In genomic region chr8:84933767-84934559, GRCm38 (mm10) we compare ENCODE assay signal across 17 mouse cellular contexts. TPM values are rescaled to one million over a fixed set of nuclear protein-coding genes. Genes with fewer than 3 reads are reported as not detected.
DNase-seq lines count a peak whose midpoint lies in the region; ATAC-seq lines count a peak whose summit lies in the region.
"Had no signal": no experiment of that assay in that cellular context is flagged by ENCODE, and none has a peak within 500 bp of the region (broad histone marks: within the 10 kb centered on the region; RNA-seq: fewer than 3 reads in every experiment).

No protein-coding gene starts in this region.

- H3K27ac ChIP-seq in neural tube, embryonic 11.5 days (ENCODE audit: low read depth, low read length), result no peak overlapping the region
- H3K27ac ChIP-seq in hindbrain, embryonic 16.5 days (ENCODE audit: low read depth, low read length), result no peak overlapping the region
- no peak overlapping the region for H3K27ac ChIP-seq in neural tube, embryonic 14.5 days (ENCODE audit: low read depth, low read length)

- peaks cover 16% of the 10 kb centered on the region for H3K4me1 ChIP-seq in neural tube, embryonic 11.5 days (ENCODE audit: control insufficient read depth, insufficient read depth, low read length)
- peaks cover 26% of the 10 kb centered on the region for H3K4me1 ChIP-seq in hindbrain, embryonic 16.5 days (ENCODE audit: control insufficient read depth, insufficient read depth, low read depth, low read length)
- peaks cover 24% of the 10 kb centered on the region for H3K4me1 ChIP-seq in neural tube, embryonic 14.5 days (ENCODE audit: control insufficient read depth, insufficient read depth, low read length)

- intact Hi-C loops in heart, postnatal 25 days (cut with DNase I), result no loop called here

- H3K36me3 ChIP-seq in neural tube, embryonic 11.5 days (ENCODE audit: control insufficient read depth, insufficient read depth, low read length), result no peaks in the 10 kb centered on the region
- H3K36me3 ChIP-seq in hindbrain, embryonic 16.5 days (ENCODE audit: control insufficient read depth, insufficient read depth, low read length), result peaks cover 6% of the 10 kb centered on the region; the same call in 1 of the 2 replicates
- peaks cover 9% of the 10 kb centered on the region; the same call in 1 of the 2 replicates for H3K36me3 ChIP-seq in neural tube, embryonic 14.5 days (ENCODE audit: control insufficient read depth, insufficient read depth, low read length)
- H3K36me3 ChIP-seq: G1E had no signal

- H3K9me3 ChIP-seq in neural tube, embryonic 11.5 days (ENCODE audit: control insufficient read depth, low read length), result no peaks in the 10 kb centered on the region
- H3K9me3 ChIP-seq in hindbrain, embryonic 16.5 days (ENCODE audit: control insufficient read depth, low read length), result no peaks in the 10 kb centered on the region
- H3K9me3 ChIP-seq in neural tube, embryonic 14.5 days (ENCODE audit: control insufficient read depth, low read length), result no peaks in the 10 kb centered on the region
- H3K9me3 ChIP-seq: G1E had no signal

- H3K4me3 ChIP-seq in neural tube, embryonic 11.5 days (ENCODE audit: low read depth, low read length), result no peak overlapping the region
- H3K4me3 ChIP-seq in hindbrain, embryonic 16.5 days (ENCODE audit: low read length), result peak overlapping the region; percentile 82
- H3K4me3 ChIP-seq in neural tube, embryonic 14.5 days (ENCODE audit: low read depth, low read length), result peak overlapping the region; percentile 98

- DNase-seq in cerebellum, adult 9-11 months, result peak; percentile 63
- no peak for DNase-seq in cerebellum, postnatal 25 days
- no peak for DNase-seq in neural tube, embryonic 11.5 days (ENCODE audit: low spot score)
- DNase-seq in neural tube, embryonic 10.5 days (ENCODE audit: extremely low spot score, low spot score), result no peak
- no peak for DNase-seq in heart, postnatal 25 days (ENCODE audit: low spot score)
- DNase-seq: gastrocnemius, postnatal 10 days; kidney, adult 11 months; thymus, postnatal 25 days had no signal

- no peak for ATAC-seq in neural tube, embryonic 11.5 days (ENCODE audit: insufficient read depth, low FRiP score, low TSS enrichment)
- ATAC-seq in hindbrain, embryonic 16.5 days, result no peak
- no peak for ATAC-seq in neural tube, embryonic 14.5 days (ENCODE audit: low read depth)
- ATAC-seq in granulocyte monocyte progenitor cell, adult 5-6 weeks (replicated peaks; ENCODE audit: poor library complexity, severe bottlenecking), result no peak

- H3K27me3 ChIP-seq in neural tube, embryonic 11.5 days (ENCODE audit: control insufficient read depth, insufficient read depth, low read length), result peaks cover 52% of the 10 kb centered on the region
- no peaks in the 10 kb centered on the region for H3K27me3 ChIP-seq in hindbrain, embryonic 16.5 days (replicated peaks; ENCODE audit: control insufficient read depth, insufficient read depth, low read length)
- peaks cover 2% of the 10 kb centered on the region; the same call in 1 of the 2 replicates for H3K27me3 ChIP-seq in neural tube, embryonic 14.5 days (ENCODE audit: control insufficient read depth, insufficient read depth, low read length)

- H3K4me2 ChIP-seq in neural tube, embryonic 11.5 days (ENCODE audit: low read depth), result peak overlapping the region; percentile 69
- H3K4me2 ChIP-seq in hindbrain, embryonic 16.5 days (ENCODE audit: low read length), result peak overlapping the region; percentile 78
- H3K4me2 ChIP-seq in neural tube, embryonic 14.5 days (ENCODE audit: low read depth, low read length), result peak overlapping the region; percentile 97
- H3K4me2 ChIP-seq: lung, embryonic 14.5 days had no signal

- no peak overlapping the region for H3K9ac ChIP-seq in neural tube, embryonic 11.5 days (ENCODE audit: low read length)
- H3K9ac ChIP-seq in hindbrain, embryonic 16.5 days (ENCODE audit: low read depth, low read length), result 0 out of 2 replicates have a peak overlapping the region, but pooled peaks have one; percentile 4
- no peak overlapping the region for H3K9ac ChIP-seq in neural tube, embryonic 14.5 days (replicated peaks; ENCODE audit: low read depth, low read length)
- H3K9ac ChIP-seq: lung, embryonic 14.5 days had no signal

- 84% methylated on average over 16 of the region's 16 CpGs for WGBS in neural tube, embryonic 11.5 days
- WGBS in hindbrain, embryonic 16.5 days, result 85% methylated on average over 16 of the region's 16 CpGs
- WGBS in neural tube, embryonic 14.5 days, result 77% methylated on average over 16 of the region's 16 CpGs

RNA-seq across cellular contexts. Expression of gene Mast1, which starts 3.2 kb away (rescaled TPM):
- 13.8 and 14.6 TPM in 2 replicates for polyA plus RNA-seq in neural tube, embryonic 11.5 days (2014; fragmentation: Nextera tagmentation; extraction: Ambion mirVana)
- polyA plus RNA-seq in hindbrain, embryonic 16.5 days (2015; fragmentation: Nextera tagmentation; extraction: Ambion mirVana), result 71.4 and 77.4 TPM in 2 replicates
- polyA plus RNA-seq in neural tube, embryonic 14.5 days (2014; fragmentation: Nextera tagmentation; extraction: Ambion mirVana), result 75.6 and 79.8 TPM in 2 replicates
- under 1 TPM; 0.08 to 0.14 TPM for total RNA-seq in heart, postnatal 25 days (2021)
- total RNA-seq in granulocyte monocyte progenitor cell, adult 5-6 weeks (2014; fragmentation: Nextera tagmentation), result not detected in 2 replicates
- not detected in 2 replicates for total RNA-seq in granulocyte monocyte progenitor cell, adult 5-6 weeks (2017)

RNA-seq across cellular contexts. Expression of gene Rtbdn, which starts 12.8 kb away (rescaled TPM):
- polyA plus RNA-seq in neural tube, embryonic 11.5 days (2014; fragmentation: Nextera tagmentation; extraction: Ambion mirVana), result 0.25 TPM in 1 of 2 replicates, not detected in the other
- 3.0 and 3.2 TPM in 2 replicates for polyA plus RNA-seq in hindbrain, embryonic 16.5 days (2015; fragmentation: Nextera tagmentation; extraction: Ambion mirVana)
- polyA plus RNA-seq in neural tube, embryonic 14.5 days (2014; fragmentation: Nextera tagmentation; extraction: Ambion mirVana), result 1.3 and 3.5 TPM in 2 replicates
- total RNA-seq in heart, postnatal 25 days (2021), result not detected
- total RNA-seq in granulocyte monocyte progenitor cell, adult 5-6 weeks (2014; fragmentation: Nextera tagmentation), result not detected in 2 replicates
- not detected in 2 replicates for total RNA-seq in granulocyte monocyte progenitor cell, adult 5-6 weeks (2017)
- total RNA-seq: gastrocnemius, postnatal 10 days had no signal
- polyA plus RNA-seq: G1E; large intestine, adult 2 months; limb, embryonic 14.5 days; lung, embryonic 14.5 days had no signal

RNA-seq across cellular contexts. Expression of gene Dnase2a, which starts 25.6 kb away (rescaled TPM):
- 4.0 and 4.9 TPM in 2 replicates for polyA plus RNA-seq in neural tube, embryonic 11.5 days (2014; fragmentation: Nextera tagmentation; extraction: Ambion mirVana)
- 6.4 and 7.0 TPM in 2 replicates for polyA plus RNA-seq in hindbrain, embryonic 16.5 days (2015; fragmentation: Nextera tagmentation; extraction: Ambion mirVana)
- 5.0 and 5.3 TPM in 2 replicates for polyA plus RNA-seq in neural tube, embryonic 14.5 days (2014; fragmentation: Nextera tagmentation; extraction: Ambion mirVana)
- 1 to 10 TPM; 7.7 to 7.9 TPM for total RNA-seq in heart, postnatal 25 days (2021)
- total RNA-seq in granulocyte monocyte progenitor cell, adult 5-6 weeks (2014; fragmentation: Nextera tagmentation), result 35.6 and 55.5 TPM in 2 replicates
- 59.6 and 117 TPM in 2 replicates for total RNA-seq in granulocyte monocyte progenitor cell, adult 5-6 weeks (2017)

RNA-seq across cellular contexts. Expression of gene Klf1, which starts 32.2 kb away (rescaled TPM):
- 11.8 and 12.9 TPM in 2 replicates for polyA plus RNA-seq in neural tube, embryonic 11.5 days (2014; fragmentation: Nextera tagmentation; extraction: Ambion mirVana)
- polyA plus RNA-seq in hindbrain, embryonic 16.5 days (2015; fragmentation: Nextera tagmentation; extraction: Ambion mirVana), result 0.39 and 0.56 TPM in 2 replicates
- 0.44 and 0.80 TPM in 2 replicates for polyA plus RNA-seq in neural tube, embryonic 14.5 days (2014; fragmentation: Nextera tagmentation; extraction: Ambion mirVana)
- total RNA-seq in heart, postnatal 25 days (2021), result not detected
- 0.52 and 1.0 TPM in 2 replicates for total RNA-seq in granulocyte monocyte progenitor cell, adult 5-6 weeks (2014; fragmentation: Nextera tagmentation)
- total RNA-seq in granulocyte monocyte progenitor cell, adult 5-6 weeks (2017), result 0.43 and 0.72 TPM in 2 replicates

RNA-seq across cellular contexts. Expression of gene Gm49661, which starts 35.3 kb away (rescaled TPM):
- not detected in 2 replicates for polyA plus RNA-seq in neural tube, embryonic 11.5 days (2014; fragmentation: Nextera tagmentation; extraction: Ambion mirVana)
- polyA plus RNA-seq in hindbrain, embryonic 16.5 days (2015; fragmentation: Nextera tagmentation; extraction: Ambion mirVana), result not detected in 2 replicates
- polyA plus RNA-seq in neural tube, embryonic 14.5 days (2014; fragmentation: Nextera tagmentation; extraction: Ambion mirVana), result not detected in 2 replicates
- not detected for total RNA-seq in heart, postnatal 25 days (2021)
- not detected in 2 replicates for total RNA-seq in granulocyte monocyte progenitor cell, adult 5-6 weeks (2014; fragmentation: Nextera tagmentation)
- not detected in 2 replicates for total RNA-seq in granulocyte monocyte progenitor cell, adult 5-6 weeks (2017)
- total RNA-seq: G1E; gastrocnemius, postnatal 10 days had no signal
- polyA plus RNA-seq: brain, embryonic 14.5 days; G1E; heart, embryonic 16.5 days; limb, embryonic 14.5 days; lung, embryonic 14.5 days had no signal
